16 mouse cellular contexts compared by ENCODE assay signal in genomic region chr2:160723613-160724375, GRCm38 (mm10).
"Had no signal": no experiment of that assay in that cellular context is flagged by ENCODE, and none has a peak within 500 bp of the region (broad histone marks: within the 10 kb centered on the region; RNA-seq: fewer than 3 reads in every experiment).

No protein-coding gene starts in this region.

- H3K4me3 ChIP-seq: layer of hippocampus, adult 2 months; limb, embryonic 12.5 days; liver, embryonic 15.5 days; myocyte; neural tube, embryonic 15.5 days had no signal

- H3K27ac ChIP-seq: layer of hippocampus, adult 2 months; limb, embryonic 12.5 days; liver, embryonic 15.5 days; macrophage; neural tube, embryonic 15.5 days had no signal

- DNase-seq: kidney, adult 18-20 months; kidney, postnatal 10 days; kidney, postnatal 4 days; lung, adult 2 months; lung, postnatal 14 days; midbrain, embryonic 14.5 days; right cerebral cortex, adult 18-20 months; right cerebral cortex, postnatal 25 days; thymus, adult 18-20 months; thymus, postnatal 14 days had no signal
